Mouse (Mus musculus) v-Abl transformed pro-B cells (cell line): ENCODE measurements at regions not wholly inside any gene's neighbourhood (a gene's known extent, or its start where the extent isn't known, plus 50 kb on each side); places are given as distances from the start of the nearest gene placed in this dataset.
"Not testable (repeated sequence)": the region's sequence is repeated elsewhere in the genome, so short reads cannot be mapped to it uniquely, and the experiment has no call there.

Experiments
- in situ Hi-C, 2 experiments: fragments of 400-800 bp; cut with MboI; formaldehyde crosslinking; loops; one replicate each; pipeline ENCODE4 v1.15.1; 2025; ENCODE audit not compliant: unreplicated experiment in 2 of 2

GRCm38 (mm10) chr10:111587891-111588611, 82.0 kb downstream of the Phlda1 start:
- in situ Hi-C loops, result loop anchor here in 1 of 2 experiments (5.0 kb wide), 1 partner anchor 81 kb away; the partner anchor contains the start of gene Phlda1

- in situ Hi-C loops, result loop anchor here in 1 of 2 experiments (5.0 kb wide), 1 partner anchor 82 kb away; the partner anchor contains the start of gene Phlda1
Observed at GRCm38 (mm10) chr10:111589186-111589585, 83.1 kb downstream of the Phlda1 start.

GRCm38 (mm10) chr10:111592416-111593149, 86.5 kb downstream of the Phlda1 start:
- in situ Hi-C loops, result loop anchor here (5.0 kb wide), 2 partner anchors 45 to 55 kb away; no protein-coding TSS in a partner anchor

GRCm38 (mm10) chr10:111593280-111593679, 87.2 kb downstream of the Phlda1 start:
- in situ Hi-C loops, result loop anchor here (5.0 kb wide), 2 partner anchors 44 to 54 kb away; no protein-coding TSS in a partner anchor

- in situ Hi-C loops, result loop anchor here (5.0 kb wide), 2 partner anchors 43 to 53 kb away; no protein-coding TSS in a partner anchor
Observed at GRCm38 (mm10) chr10:111594171-111594570, 88.1 kb downstream of the Phlda1 start.

GRCm38 (mm10) chr10:111594651-111595050, 88.6 kb downstream of the Phlda1 start:
- in situ Hi-C loops, result loop anchor here (5.0 kb wide), 2 partner anchors 43 to 53 kb away; no protein-coding TSS in a partner anchor

GRCm38 (mm10) chr10:111595513-111595995, 89.5 kb downstream of the Phlda1 start:
- in situ Hi-C loops, result no loop called here

- in situ Hi-C loops, result no loop called here
Observed at GRCm38 (mm10) chr10:111598650-111599049, 92.6 kb downstream of the Phlda1 start.

GRCm38 (mm10) chr10:111599297-111600250, 93.5 kb downstream of the Phlda1 start:
- in situ Hi-C loops, result no loop called here

GRCm38 (mm10) chr10:111600251-111600620, 94.2 kb downstream of the Phlda1 start:
- in situ Hi-C loops, result no loop called here

- in situ Hi-C loops, result no loop called here
Observed at GRCm38 (mm10) chr10:111600677-111601099, 94.6 kb downstream of the Phlda1 start.

GRCm38 (mm10) chr10:111603166-111603565, 97.1 kb downstream of the Phlda1 start:
- in situ Hi-C loops, result no loop called here

GRCm38 (mm10) chr10:111607381-111607780, 101.3 kb downstream of the Phlda1 start:
- in situ Hi-C loops, result not testable (repeated sequence)

- in situ Hi-C loops, result no loop called here
Observed at GRCm38 (mm10) chr10:111608385-111609093, 102.5 kb downstream of the Phlda1 start.

- in situ Hi-C loops, result no loop called here
Observed at GRCm38 (mm10) chr10:111609889-111610288, 103.8 kb downstream of the Phlda1 start.

GRCm38 (mm10) chr10:111619627-111620270, 113.7 kb downstream of the Phlda1 start:
- in situ Hi-C loops, result no loop called here

- in situ Hi-C loops, result no loop called here
Observed at GRCm38 (mm10) chr10:111620927-111621676, 115.0 kb downstream of the Phlda1 start.

- in situ Hi-C loops, result no loop called here
Observed at GRCm38 (mm10) chr10:111622789-111623188, 116.7 kb downstream of the Phlda1 start.
